Mouse (Mus musculus) liver, postnatal 0 days (tissue): ENCODE results near the gene Tln2.

Experiments
- CTCF ChIP-seq: sonication (generic); IDR thresholded peaks from 2 replicates; pipeline ENCODE4 v1.5.1; 2016; ENCODE audit warnings: antibody characterized with exemption, low read depth
- EP300 ChIP-seq: IDR thresholded peaks from 2 replicates; pipeline ENCODE4 v1.6.1; 2016; ENCODE audit warnings: antibody characterized with exemption, low read depth, mild to moderate bottlenecking

- TF ChIP-seq CTCF (no peak), EP300 (no peak)
These were observed 22.2 kb upstream of the Tln2 start for GRCm38 (mm10) chr9:67581581-67582280.
